Mouse (Mus musculus) embryonic facial prominence, embryonic 15.5 days (tissue): Measurements from ENCODE around the gene Naif1. TPM values are rescaled to one million over a fixed set of nuclear protein-coding genes. Genes with fewer than 3 reads are reported as not detected.

ENCODE experiments used
- ATAC-seq: fragments of 200-750 bp; cut with Nextera tagmentation; 2 replicates; pipeline ENCODE4 v1.8.0; 2017; ENCODE audit warnings: low read depth, moderate TSS enrichment; ENCODE audit not compliant: insufficient number of reproducible peaks, low FRiP score, low TSS enrichment
- H3K27ac ChIP-seq: fragments of 300-500 bp; sonication (generic); replicated peaks from 2 replicates; pipeline ENCODE4 v1.5.1; 2015; ENCODE audit warnings: mild to moderate bottlenecking, inconsistent platforms
- H3K27me3 ChIP-seq: fragments of 300-500 bp; sonication (generic); 2 replicates; pipeline ENCODE4 v1.6.1; 2015; ENCODE audit warnings: inconsistent platforms
- H3K36me3 ChIP-seq: fragments of 300-500 bp; sonication (generic); 2 replicates; pipeline ENCODE4 v1.6.1; 2015; ENCODE audit warnings: mild to moderate bottlenecking, inconsistent platforms
- H3K4me1 ChIP-seq: fragments of 300-500 bp; sonication (generic); 2 replicates; pipeline ENCODE4 v1.6.1; 2015; ENCODE audit warnings: inconsistent platforms
- H3K4me2 ChIP-seq: fragments of 300-500 bp; sonication (generic); replicated peaks from 2 replicates; pipeline ENCODE4 v1.6.1; 2015; ENCODE audit warnings: mild to moderate bottlenecking, inconsistent platforms
- H3K4me3 ChIP-seq: fragments of 300-500 bp; sonication (generic); replicated peaks from 2 replicates; pipeline ENCODE4 v1.5.1; 2015; ENCODE audit warnings: mild to moderate bottlenecking, inconsistent platforms
- H3K9ac ChIP-seq: fragments of 300-500 bp; sonication (generic); 2 replicates; pipeline ENCODE4 v1.6.1; 2015; ENCODE audit warnings: inconsistent platforms
- H3K9me3 ChIP-seq: fragments of 300-500 bp; sonication (generic); replicated peaks from 2 replicates; pipeline ENCODE4 v1.6.1; 2016; ENCODE audit warnings: inconsistent platforms
- WGBS: fragments of 180-500 bp; shearing (Covaris S2); methylation state at CpG from one replicate; pipeline ENCODE4 v1.1.7; 2015; 5-methylcytosine and 5-hydroxymethylcytosine counted together
- polyA plus RNA-seq: library from polyadenylated mRNA; unstranded; fragments of >200 nt; fragmentation: Nextera tagmentation; extraction: Ambion mirVana; gene quantifications from 2 replicates; pipeline ENCODE4 v1.2.1, GENCODE M21; 2015

The Naif1 gene
- polyA plus RNA-seq, 1 experiment from 2014 or later = 6.2 TPM

DNA sequence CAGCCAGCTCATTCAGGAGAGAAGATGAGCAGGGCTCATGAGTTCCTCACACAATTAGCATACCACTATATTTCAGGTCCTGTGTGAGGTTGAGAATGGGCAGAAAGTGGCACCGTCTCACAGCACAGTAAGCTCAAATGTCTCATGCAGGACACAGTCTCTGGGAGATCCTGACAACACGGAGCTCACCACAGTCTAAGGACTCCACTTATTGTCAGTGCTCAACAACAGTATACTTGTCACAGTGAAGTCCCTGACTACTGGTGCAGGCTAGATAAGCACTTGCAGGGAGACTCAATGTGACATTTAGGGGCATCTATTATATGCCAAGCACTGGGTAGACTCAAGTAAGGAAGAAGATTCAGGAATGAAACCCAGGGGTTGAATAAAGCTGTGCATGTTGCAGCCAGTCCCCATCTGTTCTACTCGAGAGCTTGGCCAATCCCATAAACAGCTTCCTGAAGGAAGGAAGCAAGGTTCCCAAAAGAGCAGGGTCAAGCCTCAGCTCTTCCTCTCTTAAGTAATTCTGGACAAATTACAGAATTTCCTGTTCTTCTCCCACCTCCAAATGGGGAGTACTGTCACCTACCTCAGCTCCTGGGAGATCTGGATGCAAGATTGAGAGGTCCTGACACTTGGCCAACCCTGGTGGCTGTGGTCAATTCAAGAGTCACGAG lies 20.9 kb upstream of the Naif1 start:
- no peak for ATAC-seq
- 71% methylated on average over 4 of the region's 4 CpGs for WGBS
- Histone ChIP-seq H3K9me3 (no peaks in the 10 kb centered on the region), H3K4me1 (peaks cover 64% of the 10 kb centered on the region), H3K36me3 (no peaks in the 10 kb centered on the region), H3K27ac (peak overlapping the region; percentile 84), H3K4me2 (peak overlapping the region; percentile 28; the same call in 1 of the 2 replicates), H3K9ac (no peak overlapping the region), H3K4me3 (no peak overlapping the region), H3K27me3 (no peaks in the 10 kb centered on the region)

DNA sequence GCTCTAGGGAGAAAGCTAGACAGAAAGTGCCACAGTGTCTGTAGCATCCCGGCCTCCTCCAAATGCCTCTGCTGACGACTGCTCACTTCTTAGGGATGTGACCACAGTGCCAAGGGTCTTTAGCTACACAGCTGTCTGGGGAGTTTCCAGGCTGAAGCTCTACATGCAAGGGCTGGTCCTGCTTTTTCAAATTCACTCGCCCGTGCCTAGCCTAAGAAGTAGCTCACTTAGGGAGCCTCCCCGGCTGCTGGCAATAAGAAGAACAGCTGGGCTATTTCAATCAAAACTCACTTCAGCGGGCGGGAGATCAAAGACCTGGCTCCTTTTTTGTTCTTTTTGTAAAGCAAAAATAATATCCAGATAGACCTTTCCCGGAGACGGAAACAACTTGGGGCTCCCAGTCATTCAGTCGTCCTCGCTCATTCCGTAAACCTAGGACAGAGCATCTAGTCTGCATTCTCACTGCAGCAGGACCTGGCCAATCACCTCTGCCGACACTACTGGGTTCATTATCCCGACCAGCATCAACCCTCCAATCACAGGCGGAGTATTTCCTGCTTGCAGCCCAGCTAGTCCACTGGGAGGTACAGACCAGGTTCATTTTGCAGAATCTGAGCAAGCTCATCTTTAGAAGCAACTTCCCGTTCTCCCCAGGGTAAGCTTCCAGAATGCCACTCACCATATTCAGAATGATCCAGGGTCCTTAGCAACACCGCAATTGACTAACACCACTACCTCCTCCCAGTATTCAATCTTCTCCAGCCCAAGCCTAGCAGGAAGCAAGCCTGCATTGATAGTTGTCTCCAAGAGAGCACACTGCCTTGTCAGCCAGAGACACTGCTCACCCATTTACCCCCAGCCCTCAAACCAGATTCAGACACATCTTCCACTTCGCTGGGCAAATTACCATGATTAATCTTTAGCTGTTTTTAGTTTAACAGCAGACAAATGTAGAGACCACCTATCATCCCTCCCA lies 19.3 kb upstream of the Naif1 start:
- peak overlapping the region; percentile 87 for H3K27ac ChIP-seq
- peaks cover 49% of the 10 kb centered on the region for H3K4me1 ChIP-seq
- peak overlapping the region; percentile 44 for H3K4me3 ChIP-seq
- WGBS = 6% methylated on average over 18 of the region's 18 CpGs
- H3K36me3 ChIP-seq = no peaks in the 10 kb centered on the region
- H3K27me3 ChIP-seq = no peaks in the 10 kb centered on the region
- peak; percentile 89 for ATAC-seq
- peak overlapping the region; percentile 27 for H3K9ac ChIP-seq
- H3K9me3 ChIP-seq = no peaks in the 10 kb centered on the region
- peak overlapping the region; percentile 59 for H3K4me2 ChIP-seq

DNA sequence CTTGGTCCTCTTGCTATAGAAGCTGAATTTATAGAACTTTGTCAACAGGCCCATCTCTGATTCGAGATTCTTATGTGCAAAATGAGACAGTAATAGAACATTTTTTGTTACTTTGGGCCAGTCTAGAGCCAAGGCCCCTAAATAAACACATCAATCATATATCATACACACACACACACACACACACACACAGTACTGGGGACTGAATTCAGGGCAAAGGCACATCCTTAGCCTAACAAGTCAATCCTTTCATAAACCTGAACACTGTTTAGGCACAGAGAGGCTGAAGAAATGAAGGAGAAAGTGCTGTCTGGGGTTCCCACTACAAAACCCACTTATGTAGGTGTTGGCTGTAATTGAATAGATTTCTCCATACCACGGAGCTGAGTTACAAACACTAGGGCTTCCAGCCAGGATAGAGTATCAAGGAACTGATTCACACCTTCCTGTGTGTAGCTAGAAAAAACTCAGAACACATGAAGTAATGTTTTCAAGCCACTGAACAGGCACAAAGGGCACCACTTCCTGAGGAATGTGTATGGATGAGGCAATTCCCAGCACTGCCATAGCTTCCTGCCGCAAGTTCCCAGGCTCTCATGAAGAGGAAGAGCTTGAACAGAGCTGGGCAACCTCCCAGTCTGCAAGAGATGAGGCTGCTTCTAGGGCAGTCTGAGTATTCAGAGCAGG lies 13.4 kb upstream of the Naif1 start:
- ATAC-seq = no peak
- H3K4me1 ChIP-seq = peaks cover 34% of the 10 kb centered on the region
- peak overlapping the region; percentile 36 for H3K27ac ChIP-seq
- H3K4me2 ChIP-seq = no peak overlapping the region
- no peaks in the 10 kb centered on the region for H3K9me3 ChIP-seq
- H3K27me3 ChIP-seq = no peaks in the 10 kb centered on the region
- H3K4me3 ChIP-seq = no peak overlapping the region
- H3K36me3 ChIP-seq = no peaks in the 10 kb centered on the region
- H3K9ac ChIP-seq = no peak overlapping the region
- 51% methylated on average over 3 of the region's 3 CpGs for WGBS

DNA sequence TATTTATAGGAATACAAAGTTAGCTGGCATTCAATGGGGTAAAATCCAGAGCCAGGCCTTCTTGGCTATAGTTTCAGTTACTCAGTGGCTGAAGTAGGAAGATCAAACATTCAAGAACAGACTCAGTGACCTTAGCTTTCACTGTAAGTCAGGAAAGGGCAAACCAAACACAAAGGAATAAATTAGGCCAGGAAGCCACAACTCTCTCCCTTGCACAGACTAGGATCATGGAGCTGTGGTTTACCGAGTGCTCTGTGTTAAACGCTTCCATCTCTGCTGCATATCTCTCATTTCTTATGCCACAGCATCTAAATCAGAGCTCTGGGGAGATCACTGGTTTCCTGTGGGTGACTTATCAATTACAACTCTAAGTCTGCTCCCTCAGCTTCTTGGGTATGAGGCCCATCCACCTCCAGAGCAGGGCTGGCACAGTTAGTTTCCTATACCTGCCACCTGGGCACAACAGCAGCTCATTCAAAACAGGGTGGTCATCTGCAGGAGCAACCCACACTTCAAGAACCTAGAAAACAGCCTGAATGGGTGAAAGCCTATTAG lies 12.6 kb upstream of the Naif1 start:
- H3K36me3 ChIP-seq = no peaks in the 10 kb centered on the region
- no peaks in the 10 kb centered on the region for H3K27me3 ChIP-seq
- no peak overlapping the region for H3K4me2 ChIP-seq
- no peak for ATAC-seq
- H3K9me3 ChIP-seq = no peaks in the 10 kb centered on the region
- no peak overlapping the region for H3K4me3 ChIP-seq
- 58% methylated on average over 2 of the region's 2 CpGs for WGBS
- no peak overlapping the region for H3K9ac ChIP-seq
- H3K4me1 ChIP-seq = peaks cover 34% of the 10 kb centered on the region
- peak overlapping the region; percentile 36 for H3K27ac ChIP-seq

DNA sequence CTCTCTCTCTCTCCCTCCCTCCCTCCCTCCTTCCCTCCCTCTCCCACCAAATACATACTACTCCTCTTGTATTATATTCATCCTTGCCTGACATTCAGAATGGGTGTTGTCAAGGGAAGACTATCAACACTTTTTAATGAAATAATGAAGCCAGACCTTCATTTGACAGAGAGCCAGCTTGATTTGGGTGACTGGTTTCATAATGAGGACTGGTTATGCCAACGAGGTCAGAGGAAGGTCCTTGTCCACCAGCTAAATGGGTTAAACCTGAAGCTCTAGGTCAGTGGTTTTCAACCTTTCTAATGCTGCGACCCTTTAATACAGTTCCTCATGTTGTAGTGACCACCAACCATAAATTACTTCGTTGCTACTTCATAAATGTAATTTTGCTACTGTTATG lies 11.5 kb upstream of the Naif1 start:
- Histone ChIP-seq H3K9me3 (no peaks in the 10 kb centered on the region), H3K27me3 (no peaks in the 10 kb centered on the region), H3K36me3 (no peaks in the 10 kb centered on the region), H3K27ac (no peak overlapping the region), H3K4me3 (no peak overlapping the region), H3K4me2 (no peak overlapping the region), H3K4me1 (peaks cover 34% of the 10 kb centered on the region), H3K9ac (no peak overlapping the region)
- WGBS = 82% methylated on average over 3 of the region's 3 CpGs
- no peak for ATAC-seq

DNA sequence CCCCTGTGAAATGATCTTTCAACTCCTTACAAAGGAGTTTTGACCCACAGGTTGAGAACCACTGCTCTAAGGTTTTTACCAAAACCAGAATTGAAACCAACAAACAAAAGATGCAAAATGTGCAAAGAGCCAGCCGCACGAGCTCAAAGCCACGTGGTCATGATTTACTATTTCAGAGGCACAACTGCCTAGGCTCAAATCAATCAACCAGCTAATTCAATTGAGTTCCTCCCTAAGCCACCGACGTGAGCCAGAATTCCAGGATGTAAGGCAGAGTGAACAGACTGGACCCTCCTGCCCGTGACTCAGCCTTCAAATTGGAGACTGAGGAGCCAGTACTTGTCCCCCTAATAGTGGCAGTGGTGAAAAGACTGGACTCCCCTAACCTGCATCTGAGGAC lies 11.1 kb upstream of the Naif1 start:
- Histone ChIP-seq H3K4me1 (peaks cover 34% of the 10 kb centered on the region), H3K4me2 (no peak overlapping the region), H3K36me3 (no peaks in the 10 kb centered on the region), H3K4me3 (no peak overlapping the region), H3K9me3 (no peaks in the 10 kb centered on the region), H3K9ac (no peak overlapping the region), H3K27me3 (no peaks in the 10 kb centered on the region), H3K27ac (0 out of 2 replicates have a peak overlapping the region, but pooled peaks have one; percentile 28)
- WGBS = 41% methylated on average over 6 of the region's 6 CpGs
- no peak for ATAC-seq

DNA sequence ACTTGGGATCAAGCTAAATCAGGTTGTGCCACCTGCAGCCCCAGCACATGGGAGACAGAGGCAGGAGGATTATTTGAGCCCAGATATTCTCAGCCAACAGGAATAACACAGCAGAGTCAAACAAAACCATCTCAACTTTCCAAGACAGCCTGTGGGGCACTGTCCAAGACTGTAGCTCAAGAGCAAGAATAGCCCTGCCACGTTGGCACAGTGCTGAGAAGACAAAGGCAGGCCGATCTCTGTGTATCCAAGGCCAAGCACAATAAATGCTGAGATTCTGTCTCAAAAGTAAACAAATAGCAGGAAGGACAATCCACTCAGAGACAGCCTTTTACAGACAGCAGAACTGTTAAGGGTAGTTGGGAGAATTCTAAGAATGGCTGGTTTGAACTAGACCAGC lies 10.1 kb upstream of the Naif1 start:
- Histone ChIP-seq H3K9me3 (no peaks in the 10 kb centered on the region), H3K4me2 (no peak overlapping the region), H3K36me3 (no peaks in the 10 kb centered on the region), H3K4me3 (no peak overlapping the region), H3K9ac (no peak overlapping the region), H3K27me3 (no peaks in the 10 kb centered on the region), H3K4me1 (peaks cover 34% of the 10 kb centered on the region), H3K27ac (peak overlapping the region; percentile 63)
- no peak for ATAC-seq
- 66% methylated on average over 2 of the region's 2 CpGs for WGBS

DNA sequence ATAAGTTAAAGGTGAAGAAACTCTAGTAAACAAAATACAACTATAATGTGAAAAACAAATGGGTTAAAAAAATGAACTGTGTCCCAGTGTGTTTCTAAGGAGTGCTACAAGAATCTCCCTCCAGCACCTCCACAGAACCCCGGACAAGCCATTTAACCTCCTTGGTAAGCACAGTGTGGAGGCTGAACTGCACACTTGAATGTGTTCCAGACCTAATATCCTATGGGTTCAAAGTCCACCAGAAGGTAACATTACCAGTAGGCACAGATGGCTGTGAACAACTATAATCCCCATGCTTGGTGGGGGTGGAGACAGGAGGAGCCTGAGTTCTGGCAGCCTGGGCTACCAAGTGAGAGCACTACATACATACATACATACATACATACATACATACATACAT lies 9.6 kb upstream of the Naif1 start:
- Histone ChIP-seq H3K27ac (no peak overlapping the region), H3K9me3 (no peaks in the 10 kb centered on the region), H3K4me1 (peaks cover 34% of the 10 kb centered on the region), H3K4me2 (no peak overlapping the region), H3K27me3 (no peaks in the 10 kb centered on the region), H3K9ac (no peak overlapping the region), H3K4me3 (no peak overlapping the region), H3K36me3 (no peaks in the 10 kb centered on the region)
- ATAC-seq = no peak
- 67% methylated on average over 1 of the region's 1 CpGs for WGBS

DNA sequence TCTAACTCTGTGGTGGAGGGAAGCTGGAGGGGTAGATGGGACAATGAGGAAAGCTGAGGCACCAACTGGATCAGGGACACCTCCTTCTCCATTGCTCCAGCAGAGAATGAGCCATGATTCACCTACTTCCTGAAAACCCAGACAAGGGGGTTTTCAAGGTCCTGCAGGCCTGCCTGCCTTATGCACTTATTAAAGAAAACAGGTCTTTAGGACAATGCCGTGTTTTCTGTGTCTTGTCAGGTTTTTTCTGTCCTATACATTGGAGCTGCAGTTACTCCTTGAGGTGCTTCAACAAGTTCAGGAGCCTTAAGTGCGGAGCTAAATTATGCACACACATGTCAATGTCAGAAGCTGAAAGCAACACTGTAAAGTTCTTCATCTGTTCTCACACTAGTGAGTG lies 8.7 kb upstream of the Naif1 start:
- no peak for ATAC-seq
- no peaks in the 10 kb centered on the region for H3K9me3 ChIP-seq
- no peak overlapping the region for H3K27ac ChIP-seq
- no peaks in the 10 kb centered on the region for H3K36me3 ChIP-seq
- WGBS = 91% methylated on average over 2 of the region's 2 CpGs
- H3K4me1 ChIP-seq = peaks cover 35% of the 10 kb centered on the region
- no peak overlapping the region for H3K4me2 ChIP-seq
- no peak overlapping the region for H3K9ac ChIP-seq
- no peaks in the 10 kb centered on the region for H3K27me3 ChIP-seq
- H3K4me3 ChIP-seq = no peak overlapping the region

DNA sequence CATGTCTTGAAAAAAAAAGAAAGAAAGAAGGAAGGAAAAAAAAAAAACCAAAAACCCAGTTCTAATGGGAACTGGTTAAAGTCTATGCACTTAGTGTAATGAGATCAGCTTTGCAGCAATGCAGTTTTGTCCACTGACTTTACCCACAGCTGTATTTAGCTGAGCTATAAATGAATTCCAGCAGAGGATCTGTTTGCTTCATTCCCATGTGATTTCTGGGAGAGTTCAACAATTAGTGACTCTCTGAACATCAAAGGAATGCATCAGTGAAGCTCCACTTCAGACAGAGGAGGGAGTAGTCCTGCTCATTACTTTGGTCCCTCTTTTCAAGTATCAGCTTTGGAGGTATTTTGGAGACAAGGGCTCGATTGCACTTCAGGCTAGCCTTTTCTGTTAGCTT lies 4.7 kb upstream of the Naif1 start:
- WGBS = 42% methylated on average over 1 of the region's 1 CpGs
- no peak for ATAC-seq
- H3K4me1 ChIP-seq = peaks cover 39% of the 10 kb centered on the region

More for the DNA sequence above, 4.7 kb upstream of the Naif1 start:
- H3K4me3 ChIP-seq = no peak overlapping the region
- no peaks in the 10 kb centered on the region for H3K27me3 ChIP-seq
- no peak overlapping the region for H3K27ac ChIP-seq
- H3K36me3 ChIP-seq = no peaks in the 10 kb centered on the region
- no peak overlapping the region for H3K9ac ChIP-seq
- no peaks in the 10 kb centered on the region for H3K9me3 ChIP-seq
- H3K4me2 ChIP-seq = no peak overlapping the region
